Mouse (Mus musculus) adrenal gland, postnatal 14 days (tissue): ENCODE results near the gene Prmt2. TPM values are rescaled to one million over a fixed set of nuclear protein-coding genes. Genes with fewer than 3 reads are reported as not detected.

Experiments used
- DNase-seq: peaks from one replicate; pipeline ENCODE4 v3.0.0; 2021; ENCODE audit warnings: mixed read lengths
- long read RNA-seq, 2 experiments: library from polyadenylated mRNA; stranded (forward); transcript quantifications; one replicate each; pipeline ENCODE4 v2.0.0; 2021
- total RNA-seq: library from RNA; stranded (reverse); gene quantifications from 2 replicates; pipeline ENCODE4 v1.2.3, GENCODE M21; 2021

The Prmt2 gene
- 19.3 and 19.6 TPM in 2 replicates for total RNA-seq
- long read RNA-seq, experiment 1, transcript Prmt2-202 (11 exons, 2,052 nt), result minor isoform, 17 of 62 reads
- long read RNA-seq, experiment 1, transcript Prmt2-201 (11 exons, 2,016 nt), result major isoform, 37 of 62 reads
- long read RNA-seq, experiment 1, partial matches to known transcripts, result 1 of 62 reads
- long read RNA-seq, experiment 1, other reads (novel, unspliced or antisense), result 7 of 62 reads
- long read RNA-seq, experiment 2, transcript Prmt2-202 (11 exons, 2,052 nt), result minor isoform, 11 of 36 reads
- long read RNA-seq, experiment 2, transcript Prmt2-201 (11 exons, 2,016 nt), result major isoform, 20 of 36 reads
- long read RNA-seq, experiment 2, partial matches to known transcripts, result 3 of 36 reads
- long read RNA-seq, experiment 2, other reads (novel, unspliced or antisense), result 2 of 36 reads

DNA sequence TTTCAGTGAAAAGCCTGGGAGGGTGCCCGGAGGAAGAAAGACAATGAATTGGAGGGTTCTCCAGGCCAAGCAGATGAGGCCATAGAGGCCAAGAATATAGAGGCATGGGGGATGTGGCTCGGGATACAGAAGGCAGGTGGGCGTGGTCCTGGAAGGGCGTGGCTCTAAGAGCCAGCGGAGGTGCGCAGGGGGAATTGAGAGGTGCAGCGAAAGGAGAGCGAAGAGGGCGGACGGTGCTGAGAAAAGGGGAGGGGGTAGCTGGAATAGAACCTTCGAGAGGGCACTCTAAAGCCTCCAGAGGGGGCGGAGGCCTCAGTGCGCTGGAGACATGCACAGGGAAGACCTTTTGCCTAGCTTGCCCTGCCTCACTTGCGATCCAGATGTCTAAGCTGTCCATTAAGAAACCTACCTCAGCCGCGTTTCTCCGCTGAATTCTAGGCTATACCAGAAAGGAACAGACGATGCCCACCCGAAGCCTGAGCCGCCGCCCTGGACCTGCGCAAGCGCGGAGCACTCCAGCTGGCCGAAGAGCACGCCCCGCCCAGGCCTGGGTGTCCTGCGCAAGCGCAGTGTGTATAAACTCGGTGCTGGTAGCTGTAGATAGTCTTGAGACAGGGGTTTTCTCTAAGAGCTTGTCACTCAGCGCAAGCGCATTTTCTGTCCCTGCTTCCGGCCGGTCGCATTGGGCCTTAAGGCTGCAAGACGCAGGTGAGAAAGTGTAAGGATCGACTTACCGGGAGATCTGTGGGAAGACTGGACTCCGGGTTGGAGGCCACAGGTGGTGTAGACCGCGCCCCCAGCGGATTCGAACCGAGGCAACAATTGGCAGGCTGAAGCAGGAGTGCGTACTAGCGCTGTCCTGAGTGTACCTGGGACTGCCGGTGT lies at the start of gene Prmt2:
TSS of gene Prmt2 (minus strand) at position 525 of the 885 bp plus-strand sequence.
- DNase-seq, result peak; percentile 95

DNA sequence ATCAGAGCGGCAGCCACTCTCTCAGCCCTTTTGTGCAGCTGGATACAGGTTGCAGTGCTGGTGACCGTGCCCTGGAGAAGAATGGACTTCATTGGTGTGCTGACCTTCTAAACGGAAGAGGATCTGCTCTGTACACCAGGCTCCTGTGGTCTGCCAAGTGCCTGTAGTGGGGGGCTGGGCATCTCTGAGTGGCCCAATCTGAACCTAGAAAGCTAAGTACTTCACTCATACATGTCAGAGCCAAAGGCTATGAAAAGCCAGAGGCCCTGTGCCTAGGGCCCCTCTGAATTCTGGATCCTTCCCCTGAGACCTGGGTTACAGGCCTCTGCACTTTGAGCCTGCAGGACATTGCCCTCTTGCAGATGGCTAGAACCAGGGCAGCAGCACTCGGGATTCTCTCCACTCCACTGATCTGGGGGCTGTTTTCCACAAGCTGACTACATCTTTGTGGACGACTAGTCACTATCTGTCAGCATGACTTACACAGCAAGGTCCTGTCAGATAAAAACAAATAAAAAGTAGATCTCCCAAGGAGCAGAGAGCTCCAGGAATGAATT lies 41.0 kb upstream of the Prmt2 start:
- DNase-seq, result no peak

DNA sequence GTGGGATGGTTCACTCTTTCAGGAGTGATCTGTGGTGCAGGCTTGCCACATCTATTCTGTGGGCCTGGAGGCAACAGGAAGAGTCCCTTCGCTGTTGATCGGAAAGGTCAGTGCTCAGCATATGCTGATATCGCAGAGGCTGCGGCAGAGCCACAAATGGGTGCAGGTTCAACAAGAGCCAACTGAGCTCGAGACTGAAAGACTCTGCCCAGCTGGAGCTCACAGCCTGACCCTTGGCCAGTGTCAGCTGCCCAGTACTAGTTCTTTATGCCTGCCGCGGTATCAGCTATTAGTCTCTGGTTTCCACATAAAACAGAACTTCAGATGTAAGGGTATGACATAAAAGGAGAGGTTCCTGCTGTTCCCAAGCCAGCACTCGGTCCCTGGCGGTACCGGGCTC lies 37.6 kb upstream of the Prmt2 start:
- DNase-seq, result no peak

DNA sequence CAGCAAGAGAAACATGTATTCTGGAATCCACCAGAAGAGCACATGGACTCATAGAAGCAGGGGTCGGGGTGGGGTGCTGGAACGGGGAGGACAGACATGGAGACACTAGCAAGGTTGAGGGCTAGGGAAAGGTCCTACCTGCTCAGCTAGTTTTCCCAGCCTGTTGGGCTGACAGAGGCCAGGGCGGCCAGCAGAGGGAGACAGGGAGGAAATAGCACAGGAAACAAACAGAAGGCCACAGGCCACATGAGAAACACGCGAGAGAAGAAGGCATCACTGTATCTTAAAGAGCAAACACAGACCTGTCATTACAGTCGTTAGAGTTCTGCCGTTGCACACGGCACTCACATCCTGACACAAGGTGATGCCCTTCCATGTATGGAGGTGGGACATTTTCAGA lies 33.6 kb upstream of the Prmt2 start:
- DNase-seq, result peak; percentile 60

DNA sequence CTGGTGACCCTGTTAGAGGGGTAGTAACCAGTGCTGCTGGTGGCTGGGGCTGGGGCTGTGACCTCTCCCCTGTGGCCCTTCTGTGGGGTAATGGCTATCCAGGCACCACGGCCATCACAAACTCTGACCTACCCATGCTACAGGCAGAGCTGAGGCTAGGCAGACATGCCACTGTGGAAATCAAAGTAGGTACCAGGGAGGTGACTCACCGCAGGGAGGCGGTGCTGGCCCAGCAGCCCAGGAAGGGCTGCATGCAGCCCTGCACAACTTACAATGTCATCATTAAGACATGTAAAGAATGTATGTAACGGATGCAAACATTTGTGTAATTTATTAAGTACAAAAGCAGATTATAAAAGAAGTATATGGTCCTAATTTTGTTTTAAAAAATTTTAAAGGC lies 24.8 kb upstream of the Prmt2 start:
- DNase-seq, result no peak

DNA sequence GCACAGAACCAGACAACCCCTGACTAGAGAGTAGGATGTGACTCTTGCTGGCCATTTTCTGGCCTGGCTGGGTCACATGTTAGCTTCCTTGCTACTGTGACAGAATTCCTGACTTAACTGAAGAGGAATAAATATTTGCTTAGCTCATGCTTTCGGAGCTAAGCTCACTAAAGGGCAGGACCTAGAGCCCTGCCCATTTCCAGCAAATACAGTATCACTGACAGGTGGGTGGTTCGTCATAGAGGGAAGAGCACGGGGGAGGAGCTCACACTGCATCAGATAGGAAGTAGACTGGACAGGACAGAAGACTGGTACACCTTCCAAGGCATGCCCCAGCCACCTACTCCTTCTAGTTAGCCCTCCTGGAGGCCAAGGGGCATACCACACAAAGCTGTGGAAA lies 23.8 kb upstream of the Prmt2 start:
- no peak for DNase-seq

DNA sequence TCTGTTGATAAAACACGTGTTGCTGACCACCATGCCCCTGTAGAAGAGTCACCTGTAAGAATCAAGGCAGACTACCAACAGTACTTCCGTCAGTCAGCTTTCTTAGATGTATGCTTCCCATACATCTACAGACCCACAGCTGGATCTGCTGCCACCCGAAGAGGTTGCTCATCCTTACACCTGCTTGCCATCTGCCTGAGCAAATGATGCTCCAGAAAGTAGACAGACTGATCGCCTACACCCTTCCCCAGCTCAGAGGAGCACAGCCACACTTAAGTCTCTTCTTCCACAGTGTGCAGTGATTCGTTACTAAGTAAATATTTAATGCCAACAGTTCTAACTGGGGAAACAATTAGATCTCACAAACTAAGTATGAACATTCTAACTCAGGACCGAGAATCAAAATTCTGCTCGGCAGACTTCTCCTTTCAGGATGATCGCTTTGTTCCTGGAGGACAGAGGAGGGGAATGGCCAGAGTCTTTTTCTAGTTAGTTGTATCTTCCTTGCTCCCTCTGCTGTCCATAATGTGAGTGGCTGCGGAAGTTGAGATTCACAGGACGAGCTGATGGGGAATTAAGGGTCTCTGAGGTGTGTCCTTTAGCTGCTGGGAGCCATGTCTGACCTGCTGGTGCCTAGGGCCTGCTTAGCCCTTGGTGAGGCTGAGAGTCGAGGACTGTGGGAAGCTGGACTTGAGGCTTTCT lies 22.8 kb upstream of the Prmt2 start:
- no peak for DNase-seq

DNA sequence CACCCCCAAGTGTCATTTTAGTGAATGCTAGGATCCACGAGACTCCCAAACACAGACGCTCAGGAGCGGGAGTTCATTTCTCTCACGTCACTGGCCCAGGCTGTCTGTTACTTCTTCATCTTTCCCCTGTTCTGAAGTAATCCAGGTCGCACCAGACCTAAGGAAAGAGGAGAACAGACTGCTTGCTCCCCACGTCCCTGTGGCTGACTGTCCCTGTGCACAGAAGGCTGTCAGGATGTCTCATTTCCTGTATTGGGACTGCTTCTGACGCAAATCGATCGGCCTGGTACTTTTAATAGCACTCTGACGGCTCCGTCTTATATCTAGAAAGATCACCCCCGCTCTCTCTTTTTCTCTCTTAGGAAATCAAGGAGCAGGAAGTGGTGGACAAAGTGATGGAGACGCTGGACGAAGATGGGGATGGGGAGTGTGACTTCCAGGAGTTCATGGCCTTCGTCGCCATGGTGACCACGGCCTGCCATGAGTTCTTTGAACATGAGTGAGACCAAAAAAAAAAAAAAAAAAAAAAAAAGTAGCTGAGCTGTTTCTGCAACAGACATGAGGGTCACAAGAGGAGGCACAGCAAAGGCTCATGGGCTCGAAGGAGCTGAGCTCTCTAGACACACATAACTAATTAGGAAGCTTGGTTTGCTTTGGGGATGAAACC lies 22.0 kb upstream of the Prmt2 start:
- DNase-seq, result peak; percentile 42

DNA sequence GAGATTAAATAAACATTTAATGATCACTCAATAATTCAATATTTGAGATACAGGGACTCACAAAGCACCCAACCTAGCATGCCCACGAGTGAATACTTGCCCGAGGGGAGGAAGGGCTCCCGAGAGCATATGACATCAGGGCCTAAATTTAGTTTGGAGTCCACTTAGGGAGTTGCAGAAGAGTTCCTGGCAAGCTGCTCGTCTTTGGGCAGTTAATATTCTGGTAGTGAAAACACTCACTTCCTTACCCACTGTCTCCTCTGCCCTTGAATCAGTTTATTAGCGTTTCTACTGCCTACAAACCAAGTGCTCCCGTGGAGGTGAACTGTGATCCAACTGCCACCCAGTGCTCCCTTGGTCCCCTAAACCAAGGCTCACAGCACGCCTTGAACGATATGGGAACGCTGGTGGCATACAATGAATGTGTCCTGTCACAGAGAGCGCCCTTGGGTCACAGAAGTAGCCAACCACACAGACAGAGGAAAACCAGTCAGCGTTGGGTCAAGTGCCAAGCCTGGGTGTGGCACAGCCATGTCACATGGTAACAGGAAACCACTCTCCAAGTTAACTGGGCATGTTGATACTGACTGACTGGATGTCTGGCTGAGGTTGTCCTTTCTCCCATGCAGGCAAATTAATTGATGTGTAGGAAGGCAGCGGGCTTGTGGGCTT lies 20.2 kb upstream of the Prmt2 start:
- DNase-seq, result peak; percentile 82

DNA sequence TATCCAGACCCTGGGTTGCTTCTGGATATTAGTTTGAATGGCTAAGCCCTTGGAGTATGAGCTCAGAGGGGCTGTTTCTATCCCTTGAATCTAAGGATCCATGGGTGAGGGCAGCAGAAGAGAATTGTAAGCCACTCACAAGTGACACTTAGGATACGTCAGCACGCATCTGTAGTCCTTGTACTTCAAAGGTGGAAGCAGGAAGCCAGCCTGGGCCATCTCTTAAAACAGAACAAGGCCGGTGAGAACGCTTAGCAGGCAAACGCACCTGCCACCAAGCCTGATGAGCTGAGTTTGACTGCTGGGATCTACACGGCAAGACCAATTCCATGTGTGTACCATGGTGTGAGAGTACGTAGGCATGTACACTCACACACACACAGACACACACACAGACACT lies 19.6 kb upstream of the Prmt2 start:
- DNase-seq, result no peak

DNA sequence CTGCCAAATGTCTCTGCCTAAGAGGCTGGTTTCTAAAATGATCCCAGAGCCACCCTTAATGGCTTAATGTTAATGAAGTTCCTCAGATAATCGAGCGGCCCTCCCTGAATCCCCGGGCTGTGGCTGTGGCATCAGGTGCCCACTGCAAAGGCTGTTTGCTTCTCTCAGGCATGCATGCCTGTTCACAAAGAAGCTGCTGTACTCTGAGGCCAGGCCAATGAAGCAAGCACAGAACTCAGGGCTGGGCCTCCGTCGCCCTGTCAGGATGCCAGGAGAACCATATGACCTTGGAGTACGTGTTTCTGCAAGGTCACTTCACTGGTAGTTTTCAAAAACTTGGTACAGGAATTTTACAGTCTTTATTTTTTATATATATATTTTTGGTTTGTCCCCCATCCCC lies 18.0 kb upstream of the Prmt2 start:
- DNase-seq, result peak; percentile 49

DNA sequence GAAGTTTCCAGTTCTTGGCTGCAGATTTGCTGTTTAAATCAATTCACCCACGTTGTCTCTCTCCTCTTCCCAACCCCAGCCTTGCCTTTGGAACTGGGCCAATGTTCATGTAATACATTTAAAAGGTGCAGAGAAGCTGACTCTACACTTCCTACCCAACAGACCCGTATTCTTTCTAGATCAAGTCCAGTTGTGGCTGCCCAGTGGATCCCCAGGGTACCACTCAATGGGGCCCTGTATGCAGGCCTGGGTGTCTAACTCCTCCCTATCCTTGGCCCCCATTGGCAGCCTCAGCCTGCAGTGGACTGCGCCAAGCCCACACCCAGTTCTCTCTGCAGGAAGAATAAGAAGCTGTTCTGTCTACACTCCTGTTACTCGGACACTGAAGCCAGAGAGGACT lies 15.9 kb upstream of the Prmt2 start, which contains the start of gene S100b:
TSS of gene S100b (plus strand) at position 318 of the 400 bp plus-strand sequence.
- peak; percentile 40 for DNase-seq

DNA sequence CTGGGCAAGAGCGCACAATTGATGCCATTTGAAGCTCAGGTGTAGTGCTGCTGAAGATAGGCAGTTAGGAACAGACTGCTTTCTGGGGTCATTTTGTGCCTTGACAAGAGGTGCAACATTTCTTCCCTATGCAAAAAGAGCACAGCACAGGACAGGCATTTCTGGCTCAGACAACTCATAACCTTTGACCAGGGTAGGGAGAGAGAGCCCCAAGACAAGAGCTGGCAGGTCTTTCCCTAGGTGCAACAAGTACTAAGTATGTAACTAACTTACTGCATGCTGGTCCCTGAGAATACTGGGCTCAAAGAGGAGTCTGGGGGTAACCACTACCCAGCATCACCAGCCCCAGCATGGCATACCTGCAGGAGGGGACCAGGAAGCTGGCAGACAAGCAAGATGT lies 15.4 kb upstream of the Prmt2 start:
- DNase-seq, result no peak

DNA sequence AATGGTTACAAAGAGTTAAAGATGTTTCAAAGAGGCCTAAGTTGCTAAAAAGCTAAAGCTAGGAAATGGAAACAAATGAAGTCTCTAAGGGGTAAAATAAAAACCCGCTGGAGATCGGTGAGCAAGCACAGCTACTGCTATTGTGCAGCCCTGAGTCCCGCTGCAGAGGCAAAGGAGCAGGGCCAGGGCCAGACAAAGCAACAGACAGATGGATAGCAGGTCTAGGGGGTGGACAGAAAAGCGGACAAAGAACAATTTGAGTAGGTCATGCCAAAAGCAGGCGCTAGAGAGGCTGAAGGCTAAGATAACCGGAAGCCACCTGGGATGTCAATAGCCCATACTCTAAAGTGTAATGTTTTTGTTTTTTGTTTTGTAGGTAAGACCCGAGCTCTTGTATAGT lies 13.2 kb upstream of the Prmt2 start:
- no peak for DNase-seq

DNA sequence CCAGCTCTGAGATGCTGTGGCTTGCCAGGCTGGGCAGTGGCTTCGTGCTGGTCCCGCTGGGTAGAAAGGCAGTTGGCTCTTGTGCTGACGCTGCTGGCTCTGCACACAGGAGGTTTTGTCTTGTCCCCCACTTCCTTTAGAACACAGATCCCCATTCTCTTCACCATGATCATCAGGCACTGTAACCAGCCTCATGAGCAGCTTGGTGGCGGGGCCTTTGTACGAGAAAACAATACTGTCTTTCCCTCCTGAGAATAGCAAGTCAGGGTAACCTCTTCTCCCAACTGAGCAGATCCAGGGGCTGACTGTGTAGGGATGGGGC lies 10.9 kb upstream of the Prmt2 start:
- no peak for DNase-seq

DNA sequence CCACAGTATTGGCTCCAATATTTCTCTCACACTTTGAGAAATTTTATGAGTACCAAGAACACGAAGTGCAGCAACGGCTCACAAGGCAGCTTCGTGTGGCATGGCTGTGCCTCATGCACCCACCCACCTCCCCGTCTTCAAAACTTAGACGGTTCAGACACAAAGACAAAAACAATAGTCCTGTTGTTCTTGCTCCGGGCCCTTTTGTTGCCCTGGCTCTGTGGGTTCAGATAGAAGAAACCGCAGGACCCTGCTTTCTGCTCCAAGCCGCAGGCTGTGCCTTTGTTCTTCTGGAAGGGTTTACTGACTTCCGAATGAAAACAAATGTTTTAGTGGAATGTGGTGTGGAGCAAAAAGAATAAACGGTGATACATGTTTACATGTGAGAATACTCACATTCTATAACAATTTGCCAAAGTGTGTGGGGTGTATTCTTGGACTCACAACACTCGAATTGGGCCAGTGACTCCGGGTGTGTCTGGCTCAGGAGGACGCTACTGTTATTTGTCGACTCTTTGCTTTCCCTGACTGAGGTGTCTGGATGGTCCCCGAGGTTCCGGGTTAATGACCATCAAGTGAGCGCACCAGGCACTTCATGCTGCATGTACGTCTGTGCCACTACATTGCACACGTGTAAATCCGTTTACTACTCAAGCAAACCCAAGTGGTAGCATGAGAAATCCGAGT lies 10.4 kb upstream of the Prmt2 start:
- DNase-seq, result no peak

DNA sequence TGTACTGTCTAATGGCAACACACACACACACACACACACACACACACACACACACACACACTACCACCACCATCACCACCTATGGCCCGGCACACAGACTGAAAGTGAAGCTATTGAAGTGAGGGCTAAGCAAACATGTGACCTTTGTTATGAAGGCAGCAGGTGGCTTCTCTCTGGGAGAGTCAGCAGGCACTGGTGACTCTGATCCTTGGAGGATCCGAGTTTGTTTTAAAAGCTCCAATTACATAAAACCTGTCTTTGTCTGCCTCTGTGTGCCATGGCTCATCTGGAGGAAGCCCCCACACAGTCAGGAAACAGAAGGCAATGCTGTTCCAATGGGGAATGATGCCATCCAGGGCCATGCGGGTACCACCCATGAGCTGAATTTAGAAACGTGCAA lies 8.9 kb upstream of the Prmt2 start:
- DNase-seq, result no peak

DNA sequence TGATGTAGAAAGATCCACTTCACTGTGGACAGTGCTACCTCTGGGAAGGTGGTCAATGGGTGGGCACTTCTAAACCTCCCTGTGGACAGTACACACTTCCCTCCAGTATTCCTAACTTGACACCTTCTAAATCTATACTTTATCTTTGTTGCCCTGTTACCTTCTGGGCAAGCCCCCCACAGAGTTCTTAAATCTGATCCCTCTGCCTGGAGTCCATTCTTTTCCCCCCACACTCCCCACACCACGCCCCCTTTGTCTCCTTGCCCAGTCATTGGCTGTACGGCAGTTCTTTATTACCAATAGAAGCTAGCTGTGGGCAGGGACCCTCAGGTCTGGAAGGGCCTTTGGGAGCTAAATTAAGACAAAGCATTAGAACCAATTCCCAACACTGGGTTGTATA lies 7.4 kb upstream of the Prmt2 start:
- DNase-seq, result no peak

DNA sequence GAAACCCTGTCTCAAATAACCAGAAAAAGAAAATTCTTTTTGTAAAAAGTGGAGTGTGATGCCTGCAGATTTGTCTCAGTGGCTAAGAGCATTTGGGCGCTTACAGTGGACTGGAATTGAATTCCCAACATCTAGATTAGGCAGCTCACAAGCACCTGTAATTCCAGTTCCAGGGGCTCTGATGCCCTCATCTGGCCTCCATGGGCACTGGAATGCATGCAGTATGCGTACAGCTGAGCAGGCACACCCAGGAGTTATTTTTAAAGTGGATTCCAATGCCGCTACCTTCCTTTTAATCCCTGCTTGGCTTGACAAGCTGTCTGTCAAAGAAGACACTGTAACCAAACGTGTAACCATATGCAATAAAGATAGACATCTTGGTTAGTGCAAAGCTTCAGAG lies 1.7 kb upstream of the Prmt2 start:
- DNase-seq, result no peak

DNA sequence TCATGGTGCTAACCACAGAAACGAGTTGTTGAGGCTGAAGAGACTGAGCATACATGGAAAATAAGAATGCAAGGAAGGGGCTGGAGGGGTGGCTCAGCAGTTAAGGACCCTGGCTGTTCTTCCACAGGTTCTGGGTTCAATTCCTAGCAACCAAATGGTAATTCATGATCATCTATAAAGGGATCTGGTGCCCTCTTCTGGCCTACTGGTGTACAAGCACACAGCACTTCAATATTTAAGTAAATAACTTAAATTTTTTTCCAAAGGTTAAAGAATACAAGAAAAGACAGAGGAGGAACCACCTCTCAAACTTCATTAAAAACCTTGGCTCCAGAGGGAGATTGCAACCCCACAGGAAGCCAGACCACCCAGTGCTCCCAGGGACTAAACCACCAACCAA lies 8.0 kb downstream of the Prmt2 start:
- no peak for DNase-seq

DNA sequence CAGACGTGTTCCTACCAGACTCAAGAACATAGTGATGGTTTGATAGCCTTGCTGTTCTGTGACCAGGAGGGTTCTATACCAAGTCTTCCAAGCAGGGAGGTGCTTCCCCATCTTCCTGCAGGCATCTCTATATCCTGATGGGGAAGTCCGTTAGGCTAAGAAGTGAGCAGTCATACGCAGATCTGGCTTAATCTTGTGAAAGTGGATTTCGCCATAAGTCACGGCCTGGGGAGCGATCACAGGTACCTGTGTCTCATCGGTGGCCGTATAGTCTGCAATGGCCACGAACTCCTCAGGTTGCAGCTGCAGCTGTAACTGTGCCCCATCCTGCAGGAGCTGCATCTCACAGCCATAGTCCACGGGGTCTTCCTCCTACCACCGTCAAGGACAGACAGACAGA lies 11.7 kb downstream of the Prmt2 start:
- DNase-seq, result no peak
